Mouse (Mus musculus): Measurements from ENCODE around the gene Grin2a. TPM values are rescaled to one million over a fixed set of nuclear protein-coding genes. Genes with fewer than 3 reads are reported as not detected.

Gene Grin2a
- polyA plus RNA-seq (2012; rRNA removed) = 0.01 TPM in 1 of 2 replicates, not detected in the other

GRCm38 (mm10) chr16:9994951-9995813, at the start of gene Grin2a:
Gene Grin2a (minus strand): TSS chr16:9995560.

Other genes starting within 250 kb of the Grin2a start
- not detected in 2 replicates for gene Rpl39l, start 174.7 kb upstream of the Grin2a start, polyA plus RNA-seq (2012; rRNA removed)
- not detected in 2 replicates for gene Atf7ip2, start 197.2 kb upstream of the Grin2a start, polyA plus RNA-seq (2012; rRNA removed)